Comparison of ENCODE assay signal across 10 mouse cellular contexts in the genomic region with DNA sequence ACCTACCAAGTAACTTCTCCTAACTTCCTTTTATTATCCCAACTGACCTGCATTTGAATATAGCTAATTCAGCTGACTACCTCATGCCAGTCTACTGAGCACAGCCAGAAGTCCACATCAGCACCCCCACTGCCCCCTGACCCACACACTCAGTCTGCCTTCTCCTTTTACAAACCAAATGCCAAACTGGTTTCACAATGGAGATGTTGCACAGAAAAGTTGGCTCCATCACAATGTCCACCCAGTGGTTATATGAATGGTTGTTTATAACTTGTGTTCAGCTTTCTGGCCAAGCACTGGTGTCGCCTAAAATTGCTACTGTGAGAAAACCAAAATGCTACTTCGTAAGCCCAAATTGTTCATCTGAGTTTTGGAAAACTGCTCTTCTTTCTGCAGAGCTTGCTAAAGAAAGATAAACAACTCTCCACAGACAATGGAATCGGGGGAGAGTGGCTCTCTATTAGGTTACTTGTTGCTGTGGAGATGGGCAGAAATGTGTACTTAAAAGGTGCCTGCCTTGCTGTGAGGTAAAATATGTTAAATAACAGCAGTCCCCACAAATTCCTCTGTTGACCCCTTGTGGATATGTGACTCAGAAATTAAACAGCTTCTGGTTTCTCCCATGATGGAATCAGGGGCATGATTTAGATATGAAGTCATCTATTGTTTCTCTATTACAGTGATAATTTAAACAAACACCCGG.
DNase-seq lines count a peak whose midpoint lies in the region; ATAC-seq and TF ChIP-seq lines count a peak whose summit lies in the region.
"Had no signal": no experiment of that assay in that cellular context is flagged by ENCODE, and none has a peak within 500 bp of the region (broad histone marks: within the 10 kb centered on the region; RNA-seq: fewer than 3 reads in every experiment).

No protein-coding gene starts in this region.

- no peaks in the 10 kb centered on the region for H3K36me3 ChIP-seq in lung, postnatal 0 days (ENCODE audit: insufficient read depth, low read length)
- H3K36me3 ChIP-seq: limb, embryonic 12.5 days had no signal

- TF ChIP-seq CTCF in lung, postnatal 0 days (IDR thresholded peaks at IDR 0.05) = peak; percentile 18

- peak; percentile 71 for ATAC-seq in lung, postnatal 0 days
- ATAC-seq: intestine, postnatal 0 days had no signal

- H3K4me3 ChIP-seq in lung, postnatal 0 days (ENCODE audit: low read depth, low read length) = no peak overlapping the region
- H3K4me3 ChIP-seq: limb, embryonic 12.5 days had no signal

- H3K9me3 ChIP-seq in lung, postnatal 0 days (ENCODE audit: low read length) = no peaks in the 10 kb centered on the region
- H3K9me3 ChIP-seq: limb, embryonic 12.5 days had no signal

- no peak overlapping the region for H3K4me2 ChIP-seq in lung, postnatal 0 days (replicated peaks; ENCODE audit: low read depth, low read length)
- H3K4me2 ChIP-seq: limb, embryonic 12.5 days had no signal

- H3K9ac ChIP-seq in lung, postnatal 0 days (replicated peaks; ENCODE audit: low read depth) = no peak overlapping the region
- H3K9ac ChIP-seq: limb, embryonic 12.5 days had no signal

- peak; percentile 9 for DNase-seq in heart, postnatal 10 days
- DNase-seq in heart, adult 8-10 months (ENCODE audit: low spot score) = no peak
- DNase-seq in Muller cell, postnatal 12 days (ENCODE audit: inconsistent ontology term) = peak; percentile 77
- peak; percentile 17 for DNase-seq in adrenal gland, adult 8-10 months
- peak; percentile 70 for DNase-seq in lung, postnatal 0 days (ENCODE audit: low spot score)
- DNase-seq in urinary bladder, postnatal 25 days (ENCODE audit: low spot score) = no peak
- no peak for DNase-seq in frontal cortex, postnatal 14 days (ENCODE audit: low spot score in 2 of 2)

- H3K27ac ChIP-seq in lung, postnatal 0 days (ENCODE audit: low read length) = no peak overlapping the region
- H3K27ac ChIP-seq: limb, embryonic 12.5 days; stomach, postnatal 0 days had no signal

- no peak for TF ChIP-seq EP300 in lung, postnatal 0 days (IDR thresholded peaks at IDR 0.05)

- no peaks in the 10 kb centered on the region for H3K27me3 ChIP-seq in lung, postnatal 0 days (replicated peaks; ENCODE audit: insufficient read depth, low read length)
- H3K27me3 ChIP-seq: limb, embryonic 12.5 days had no signal

- WGBS in lung, postnatal 0 days = 19% methylated on average over 4 of the region's 4 CpGs

- H3K4me1 ChIP-seq in lung, postnatal 0 days (ENCODE audit: insufficient read depth, low read depth, low read length) = 0 out of 2 replicates have a peak, but pooled peaks cover 2% of the 10 kb centered on the region
- H3K4me1 ChIP-seq: limb, embryonic 12.5 days had no signal

- intact Hi-C loops in heart, postnatal 10 days (cut with DNase I) = no loop called here

Comparison
In these comparisons a context has a peak if more than half of its experiments do, and no peak if none do; other contexts are left out.
1. DNase-seq: peak in heart, postnatal 10 days (2 of 2), Muller cell, postnatal 12 days (single experiment), adrenal gland, adult 8-10 months (single experiment) and lung, postnatal 0 days (single experiment); none in heart, adult 8-10 months (single experiment), urinary bladder, postnatal 25 days (single experiment) and frontal cortex, postnatal 14 days (0 of 2).